Mouse (Mus musculus): ENCODE data around the gene Nfkb2. TPM values are rescaled to one million over a fixed set of nuclear protein-coding genes. Genes with fewer than 3 reads are reported as not detected.
A peak's percentile ranks its signal among the peaks of the same experiment; 100 is the strongest.

Nfkb2 gene
- polyA plus RNA-seq, 1 experiment from 2014 or later: 6.1 TPM

DNA sequence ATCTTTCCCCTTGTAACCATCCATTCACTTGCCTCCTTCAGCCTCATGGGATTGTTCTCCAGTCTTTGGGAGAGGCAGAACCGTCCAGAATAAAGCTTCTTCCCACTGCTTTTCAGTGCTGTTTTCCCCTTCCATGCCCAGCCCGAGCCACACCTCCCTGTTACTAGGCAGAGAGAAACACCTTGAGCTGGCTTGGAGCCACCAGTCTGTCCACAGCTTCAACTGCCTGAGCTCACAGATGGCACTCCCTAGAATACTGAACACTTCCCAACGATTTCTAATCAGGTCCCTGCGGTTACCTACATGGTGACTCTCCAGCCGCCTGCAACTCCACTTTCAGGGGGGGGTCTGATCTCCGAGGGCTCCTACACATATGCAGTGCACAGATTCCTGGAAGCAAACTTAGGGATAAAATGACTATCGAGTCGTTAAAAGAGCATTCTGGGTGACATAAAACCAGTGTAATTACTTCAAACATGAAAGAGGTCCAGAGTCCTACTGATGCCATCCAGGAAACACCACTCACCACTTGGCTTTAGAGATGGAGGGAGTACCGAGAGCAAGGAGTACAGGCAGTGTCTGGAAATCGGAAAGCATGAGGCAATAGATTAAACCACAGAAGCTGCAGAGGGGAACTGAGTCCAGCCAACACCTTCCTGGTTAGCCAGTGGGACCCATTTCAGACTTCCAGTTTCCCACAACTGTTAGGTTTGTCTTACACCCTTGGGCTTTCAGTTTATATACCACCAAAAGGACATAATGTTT lies 46.2 kb downstream of the Nfkb2 start, which contains the start of gene 2310034G01Rik:
2310034G01Rik (minus strand) TSS at position 135 of the 765 bp plus-strand sequence.
- H3K4me3 ChIP-seq: peak within 1 kb of the TSS; percentile 71
- H3K9me3 ChIP-seq (replicated peaks): no peaks in the 10 kb centered on the region
- peaks cover 44% of the 10 kb centered on the region for H3K4me1 ChIP-seq
- H3K27ac ChIP-seq: peak within 1 kb of the TSS; percentile 63; the same call in 1 of the 2 replicates
- ATAC-seq: no peak
- no peaks in the 10 kb centered on the region for H3K36me3 ChIP-seq
- H3K27me3 ChIP-seq (replicated peaks): peaks cover 47% of the 10 kb centered on the region
- H3K4me2 ChIP-seq: peak within 1 kb of the TSS; percentile 97
- 50% methylated on average over 10 of the region's 10 CpGs for WGBS (ENCODE audit: insufficient replicate concordance)
- peak within 1 kb of the TSS; percentile 73 for H3K9ac ChIP-seq

DNA sequence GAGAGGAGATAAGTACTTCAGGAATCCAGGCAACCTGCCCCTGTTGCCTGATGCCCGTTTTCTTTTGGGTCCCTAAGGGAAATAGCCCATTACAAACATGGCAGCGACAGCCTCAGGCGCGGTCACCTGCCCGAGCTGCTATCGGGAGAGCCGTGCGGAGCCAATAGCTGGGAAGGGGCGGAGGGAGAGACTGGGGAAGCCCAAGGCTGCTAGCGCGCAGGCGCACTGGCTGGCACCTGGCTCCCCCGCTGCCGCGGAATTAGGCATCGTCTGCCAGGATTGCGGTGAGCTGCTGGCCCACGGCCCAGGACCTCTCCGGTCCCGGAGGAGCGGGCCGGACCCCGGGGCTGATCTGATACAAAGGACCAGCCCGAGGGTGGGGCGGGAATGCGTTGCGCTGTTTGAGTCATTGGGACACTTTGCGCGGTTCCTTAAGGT lies 52.6 kb downstream of the Nfkb2 start:
- Histone ChIP-seq H3K9me3 (replicated peaks) (no peaks in the 10 kb centered on the region), H3K4me3 (peak overlapping the region; percentile 65), H3K9ac (peak overlapping the region; percentile 66), H3K4me1 (peaks cover 40% of the 10 kb centered on the region), H3K36me3 (0 out of 2 replicates have a peak, but pooled peaks cover 3% of the 10 kb centered on the region), H3K27ac (peak overlapping the region; percentile 70; the same call in 1 of the 2 replicates), H3K4me2 (peak overlapping the region; percentile 84), H3K27me3 (replicated peaks) (peaks cover 8% of the 10 kb centered on the region; the same call in 1 of the 2 replicates)
- under 1% methylated on average over 29 of the region's 29 CpGs for WGBS (ENCODE audit: insufficient replicate concordance)
- ATAC-seq: peak; percentile 88

- Histone ChIP-seq H3K4me2 (peak overlapping the region; percentile 84), H3K36me3 (0 out of 2 replicates have a peak, but pooled peaks cover 3% of the 10 kb centered on the region), H3K27ac (peak overlapping the region; percentile 70), H3K27me3 (replicated peaks) (0 out of 2 replicates have a peak, but pooled peaks cover 1% of the 10 kb centered on the region), H3K9ac (peak overlapping the region; percentile 66), H3K9me3 (replicated peaks) (no peaks in the 10 kb centered on the region), H3K4me1 (peaks cover 38% of the 10 kb centered on the region), H3K4me3 (peak overlapping the region; percentile 65)
- ATAC-seq: peak; percentile 49
- WGBS (ENCODE audit: insufficient replicate concordance): 5% methylated on average over 25 of the region's 25 CpGs
Observed at GRCm38 (mm10) chr19:46357344-46358280, 53.5 kb downstream of the Nfkb2 start.

DNA sequence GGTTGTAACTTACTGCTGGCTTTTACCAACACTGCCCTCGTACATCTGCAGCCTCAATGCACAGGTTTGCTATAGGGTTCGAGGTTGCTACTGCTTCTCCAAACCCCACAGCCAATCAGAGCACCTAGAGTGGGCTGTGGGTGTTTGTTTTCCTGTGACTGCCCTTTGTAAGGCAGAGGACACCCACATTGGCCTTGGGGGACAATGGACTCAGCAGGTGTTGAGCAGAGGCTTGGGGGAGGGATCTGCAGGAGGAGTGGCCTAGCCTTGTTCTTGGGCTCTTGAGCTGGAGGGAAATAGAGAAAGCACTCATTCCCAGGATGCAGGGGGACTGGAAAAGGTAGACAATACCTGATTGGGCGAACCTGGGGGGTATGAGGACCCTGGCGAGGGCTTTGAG lies 54.3 kb downstream of the Nfkb2 start:
- Histone ChIP-seq H3K4me1 (peaks cover 35% of the 10 kb centered on the region), H3K36me3 (0 out of 2 replicates have a peak, but pooled peaks cover 3% of the 10 kb centered on the region), H3K4me2 (peak overlapping the region; percentile 84), H3K27me3 (replicated peaks) (no peaks in the 10 kb centered on the region), H3K9me3 (replicated peaks) (no peaks in the 10 kb centered on the region), H3K9ac (peak overlapping the region; percentile 66; the same call in 1 of the 2 replicates), H3K4me3 (peak overlapping the region; percentile 65), H3K27ac (peak overlapping the region; percentile 70)
- 32% methylated on average over 4 of the region's 4 CpGs for WGBS (ENCODE audit: insufficient replicate concordance)
- no peak for ATAC-seq

MicroRNAs encoded within 50 kb of the gene (microRNA counts, 519-probe panel; counts per million panel counts)
- microRNA mmu-miR-146b: 582 counts per million, percentile 70 among the panel's probes with 10 or more counts

Small RNA genes lying within 50 kb of the gene (microRNA-seq; reads per million reads assigned to microRNA genes)
- gene Mir146b: 2.5 reads per million

Other genes with a start within 250 kb of the Nfkb2 start
- 136 and 147 TPM in 2 replicates for gene Nolc1, start 228.5 kb upstream of the Nfkb2 start, polyA plus RNA-seq (2016; fragmentation: Nextera tagmentation; extraction: Ambion mirVana)
- gene Elovl3, start 172.4 kb upstream of the Nfkb2 start, polyA plus RNA-seq (2016; fragmentation: Nextera tagmentation; extraction: Ambion mirVana): not detected in 2 replicates
- gene Pitx3, start 156.0 kb upstream of the Nfkb2 start, polyA plus RNA-seq (2016; fragmentation: Nextera tagmentation; extraction: Ambion mirVana): 0.59 and 0.94 TPM in 2 replicates
- 27.7 and 30.6 TPM in 2 replicates for gene Gbf1, start 151.8 kb upstream of the Nfkb2 start, polyA plus RNA-seq (2016; fragmentation: Nextera tagmentation; extraction: Ambion mirVana)
- gene Psd, start 22.8 kb downstream of the Nfkb2 start, polyA plus RNA-seq (2016; fragmentation: Nextera tagmentation; extraction: Ambion mirVana): 10.7 and 11.3 TPM in 2 replicates
- 13.4 and 13.5 TPM in 2 replicates for gene Fbxl15, start 23.9 kb downstream of the Nfkb2 start, polyA plus RNA-seq (2016; fragmentation: Nextera tagmentation; extraction: Ambion mirVana)
- 97.6 and 99.1 TPM in 2 replicates for gene Cuedc2, start 34.4 kb downstream of the Nfkb2 start, polyA plus RNA-seq (2016; fragmentation: Nextera tagmentation; extraction: Ambion mirVana)
- 13.2 and 14.5 TPM in 2 replicates for gene Mfsd13a, start 36.8 kb downstream of the Nfkb2 start, polyA plus RNA-seq (2016; fragmentation: Nextera tagmentation; extraction: Ambion mirVana)
- gene 2310034G01Rik, start 46.0 kb downstream of the Nfkb2 start, polyA plus RNA-seq (2016; fragmentation: Nextera tagmentation; extraction: Ambion mirVana): 0.37 and 0.41 TPM in 2 replicates
- gene Actr1a, start 91.4 kb downstream of the Nfkb2 start, polyA plus RNA-seq (2016; fragmentation: Nextera tagmentation; extraction: Ambion mirVana): 71.5 and 72.9 TPM in 2 replicates
- 12.4 TPM in 2 replicates for gene Sufu, start 92.6 kb downstream of the Nfkb2 start, polyA plus RNA-seq (2016; fragmentation: Nextera tagmentation; extraction: Ambion mirVana)
- 19.0 and 19.5 TPM in 2 replicates for gene Trim8, start 197.4 kb downstream of the Nfkb2 start, polyA plus RNA-seq (2016; fragmentation: Nextera tagmentation; extraction: Ambion mirVana)

Measured in liver, embryonic 12.5 days (tissue).